Mouse (Mus musculus) thymus, adult 2 months (tissue): ENCODE results near the gene Tmem204.

Experiments
- CTCF ChIP-seq: fragments of 200-500 bp; IDR thresholded peaks from 2 replicates; pipeline ENCODE4 v1.5.1; 2012; ENCODE audit warnings: mild to moderate bottlenecking, control low read depth, low read length, moderate library complexity, borderline replicate concordance; ENCODE audit not compliant: control insufficient read depth, poor library complexity, insufficient read depth; ENCODE audit errors: extremely low read depth
- POLR2A ChIP-seq: fragments of 200-500 bp; IDR thresholded peaks from 2 replicates; pipeline ENCODE4 v1.6.1; 2012; ENCODE audit warnings: mild to moderate bottlenecking, low read length, control low read depth, moderate library complexity; ENCODE audit not compliant: control insufficient read depth, poor library complexity, insufficient read depth; ENCODE audit errors: extremely low read depth

DNA sequence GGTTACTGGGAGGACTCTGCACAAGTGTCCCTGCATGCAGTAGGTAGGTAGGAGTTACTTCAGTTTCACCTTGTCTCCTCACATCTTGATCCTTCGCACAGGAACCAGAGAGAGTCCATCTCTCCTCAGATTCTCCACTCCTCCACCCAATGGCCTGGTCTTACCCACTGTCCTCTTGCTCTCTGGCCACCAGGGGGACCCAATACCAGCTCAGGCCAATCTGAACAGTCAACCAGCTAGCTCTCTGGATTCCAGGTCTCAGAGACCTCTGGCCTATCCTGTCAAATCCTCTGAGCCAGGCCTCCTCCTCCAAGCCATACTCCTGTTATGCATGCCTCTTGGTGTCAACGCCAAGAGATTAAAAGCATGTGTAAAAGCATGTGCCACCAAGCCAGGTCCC is 26.2 kb upstream of the Tmem204 start:
- no peak for TF ChIP-seq CTCF
- TF ChIP-seq POLR2A, result no peak
